Comparison of ENCODE assay signal across 10 mouse cellular contexts in genomic region chr8:64690306-64690705, GRCm38 (mm10). TPM values are rescaled to one million over a fixed set of nuclear protein-coding genes. Genes with fewer than 3 reads are reported as not detected.
DNase-seq lines count a peak whose midpoint lies in the region; TF ChIP-seq lines count a peak whose summit lies in the region.
"Had no signal": no experiment of that assay in that cellular context is flagged by ENCODE, and none has a peak within 500 bp of the region (broad histone marks: within the 10 kb centered on the region; RNA-seq: fewer than 3 reads in every experiment).

No protein-coding gene starts in this region.

- no peak for TF ChIP-seq POLR2A in cerebellum, adult 2 months (IDR thresholded peaks at IDR 0.05; ENCODE audit: borderline replicate concordance, insufficient read depth, low read length)

- 26% methylated on average over 6 of the region's 6 CpGs for WGBS in cerebellum, adult 2 months
- 80% methylated on average over 6 of the region's 6 CpGs for WGBS in midbrain, embryonic 10.5 days

- peak overlapping the region; percentile 72 for H3K4me3 ChIP-seq in cerebellum, adult 2 months (replicated peaks; ENCODE audit: insufficient read depth, low read depth, low read length)
- peak overlapping the region; percentile 89 for H3K4me3 ChIP-seq in left cerebral cortex, adult 2 months
- H3K4me3 ChIP-seq in midbrain, embryonic 10.5 days = peak overlapping the region; percentile 4; the same call in 1 of the 2 replicates

- H3K36me3 ChIP-seq in midbrain, embryonic 10.5 days = peaks cover 9% of the 10 kb centered on the region; the same call in 1 of the 2 replicates

- no peak overlapping the region for H3K27ac ChIP-seq in cerebellum, adult 2 months (ENCODE audit: insufficient read depth, low read length)
- peak overlapping the region; percentile 99 for H3K27ac ChIP-seq in left cerebral cortex, adult 2 months
- H3K27ac ChIP-seq in midbrain, embryonic 10.5 days (replicated peaks) = no peak overlapping the region

- no peaks in the 10 kb centered on the region for H3K9me3 ChIP-seq in midbrain, embryonic 10.5 days (replicated peaks)

- H3K4me1 ChIP-seq in cerebellum, adult 2 months (ENCODE audit: control insufficient read depth, insufficient read depth, low read length) = peaks cover 11% of the 10 kb centered on the region
- peaks cover 36% of the 10 kb centered on the region for H3K4me1 ChIP-seq in midbrain, embryonic 10.5 days

- DNase-seq in cerebellum, adult 2 months = peak; percentile 49 to 54
- no peak for DNase-seq in cerebellum, adult 11-12 months
- no peak for DNase-seq in left cerebral cortex, adult 2 months (ENCODE audit: extremely low spot score in 1 of 2, low spot score in 2 of 2)
- DNase-seq in left cerebral cortex, adult 18-20 months (ENCODE audit: low spot score in 2 of 2) = no peak
- no peak for DNase-seq in midbrain, embryonic 10.5 days (ENCODE audit: low spot score)
- no peak for DNase-seq in thymus, adult 18-20 months
- no peak for DNase-seq in kidney, adult 11 months
- DNase-seq in left cerebral cortex, postnatal 14 days (ENCODE audit: low spot score in 2 of 2) = no peak
- DNase-seq: gastrocnemius, postnatal 14 days; right cerebral cortex, adult 18-20 months had no signal

- TF ChIP-seq CTCF in cerebellum, adult 2 months (IDR thresholded peaks at IDR 0.05; ENCODE audit: borderline replicate concordance, insufficient read depth, low read depth, low read length) = no peak
- TF ChIP-seq CTCF in left cerebral cortex, adult 2 months (IDR thresholded peaks at IDR 0.05) = no peak; the same call in 1 of the 2 replicates

- intact Hi-C loops in left cerebral cortex, adult 2 months (cut with DNase I) = loop anchor here (2.0 to 10.0 kb wide), 2 partner anchors 250 to 666 kb away; no protein-coding TSS in a partner anchor
- intact Hi-C loops in left cerebral cortex, postnatal 14 days (cut with DNase I) = loop anchor here (5.0 kb wide), 2 partner anchors 33 to 252 kb away; no protein-coding TSS in a partner anchor

- H3K27me3 ChIP-seq in cerebellum, adult 2 months (ENCODE audit: control insufficient read depth, insufficient read depth, low read length) = no peaks in the 10 kb centered on the region
- peaks cover 17% of the 10 kb centered on the region for H3K27me3 ChIP-seq in midbrain, embryonic 10.5 days (ENCODE audit: low read depth, poor library complexity, severe bottlenecking)

RNA-seq across cellular contexts. Expression of gene Cpe, which starts 2.5 kb away (rescaled TPM):
- polyA plus RNA-seq in cerebellum, adult 2 months (2012; rRNA removed) = 673 and 722 TPM in 2 replicates
- total RNA-seq in left cerebral cortex, adult 2 months (2021) = 1,000 to 10,000 TPM; 1,948 to 2,026 TPM
- total RNA-seq in left cerebral cortex, adult 18-20 months (2021) = 1,000 to 10,000 TPM; 1,840 to 1,955 TPM
- 163 and 215 TPM in 2 replicates for polyA plus RNA-seq in midbrain, embryonic 10.5 days (2016; fragmentation: Nextera tagmentation; extraction: Ambion mirVana)
- total RNA-seq in left cerebral cortex, postnatal 14 days (2021) = 1,000 to 10,000 TPM; 2,228 to 2,322 TPM

RNA-seq across cellular contexts. Expression of gene Msmo1, which starts 43.3 kb away (rescaled TPM):
- polyA plus RNA-seq in cerebellum, adult 2 months (2012; rRNA removed) = 95.7 and 107 TPM in 2 replicates
- 10 to 100 TPM; 83.5 to 87.8 TPM for total RNA-seq in left cerebral cortex, adult 2 months (2021)
- total RNA-seq in left cerebral cortex, adult 18-20 months (2021) = 100 to 1,000 TPM in 1 of 2 experiments, 10 to 100 TPM in 1; 93.9 to 121 TPM
- 234 and 248 TPM in 2 replicates for polyA plus RNA-seq in midbrain, embryonic 10.5 days (2016; fragmentation: Nextera tagmentation; extraction: Ambion mirVana)
- total RNA-seq in left cerebral cortex, postnatal 14 days (2021) = 100 to 1,000 TPM in 1 of 2 experiments, 10 to 100 TPM in 1; 92.5 to 107 TPM

Comparison
In these comparisons a context has a peak if more than half of its experiments do, and no peak if none do; other contexts are left out.
1. DNase-seq: peak in cerebellum, adult 2 months (2 of 2); none in cerebellum, adult 11-12 months (single experiment), left cerebral cortex, adult 2 months (0 of 2), left cerebral cortex, adult 18-20 months (0 of 2), midbrain, embryonic 10.5 days (single experiment), thymus, adult 18-20 months (0 of 2), kidney, adult 11 months (single experiment) and left cerebral cortex, postnatal 14 days (0 of 2).
2. H3K4me3 ChIP-seq: peak in every context shown above with its lines; median percentile 89 in left cerebral cortex, adult 2 months; 72 in cerebellum, adult 2 months; 4 in midbrain, embryonic 10.5 days.